Mouse (Mus musculus) cerebellum, adult 18-20 months (tissue): ENCODE results near the gene Cdh20.
A peak's percentile ranks its signal among the peaks of the same experiment; 100 is the strongest.
"Not testable (repeated sequence)": the region's sequence is repeated elsewhere in the genome, so short reads cannot be mapped to it uniquely, and the experiment has no call there.

ENCODE experiments used
- DNase-seq, 2 experiments: peaks; one replicate each; pipeline ENCODE4 v3.0.0; 2021

Gene Cdh20

DNA sequence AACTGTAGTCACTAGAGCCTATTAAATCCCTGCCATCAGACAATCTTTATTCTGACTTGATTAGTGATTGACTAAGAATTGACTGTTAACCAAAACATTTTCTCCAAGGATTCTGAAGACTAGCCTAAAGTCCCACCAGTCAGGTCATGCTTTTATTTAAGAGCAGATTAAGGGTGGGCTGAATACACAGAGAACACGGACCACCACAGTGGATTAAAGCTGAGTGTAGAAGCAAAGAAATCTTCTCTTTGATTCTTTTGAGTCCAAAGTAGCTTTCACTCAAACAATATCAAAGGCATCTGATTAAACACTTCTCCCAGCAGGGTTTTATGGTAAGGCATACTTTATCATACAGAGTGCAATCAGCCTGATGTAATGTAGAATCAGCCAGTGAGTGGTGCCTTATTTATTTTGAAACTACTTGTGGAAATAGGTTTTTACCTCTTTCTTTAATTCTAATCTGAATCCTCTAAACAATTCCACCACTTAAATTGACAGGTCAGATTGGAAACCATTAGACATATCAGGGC is 149.0 kb downstream of the Cdh20 start:
- no peak for DNase-seq

DNA sequence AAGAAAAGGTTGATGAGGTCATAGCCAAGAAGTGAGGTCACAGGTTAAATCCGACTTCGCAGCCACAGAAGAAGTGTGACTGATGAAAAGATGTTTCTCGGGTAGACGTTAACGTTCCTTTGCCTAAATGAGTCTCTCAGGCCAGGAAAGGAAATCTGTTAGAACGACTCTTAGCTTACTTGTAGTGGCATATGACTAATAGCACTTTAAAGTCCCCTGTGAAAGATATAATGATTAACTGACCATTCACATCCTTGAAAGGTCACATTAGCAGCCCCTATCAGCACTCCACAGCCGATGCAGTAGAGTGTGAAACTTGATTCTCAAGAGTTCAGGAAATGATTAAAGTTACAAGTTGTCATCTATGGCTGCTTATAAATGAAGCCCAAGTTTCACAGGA is 164.7 kb downstream of the Cdh20 start:
- no peak for DNase-seq

DNA sequence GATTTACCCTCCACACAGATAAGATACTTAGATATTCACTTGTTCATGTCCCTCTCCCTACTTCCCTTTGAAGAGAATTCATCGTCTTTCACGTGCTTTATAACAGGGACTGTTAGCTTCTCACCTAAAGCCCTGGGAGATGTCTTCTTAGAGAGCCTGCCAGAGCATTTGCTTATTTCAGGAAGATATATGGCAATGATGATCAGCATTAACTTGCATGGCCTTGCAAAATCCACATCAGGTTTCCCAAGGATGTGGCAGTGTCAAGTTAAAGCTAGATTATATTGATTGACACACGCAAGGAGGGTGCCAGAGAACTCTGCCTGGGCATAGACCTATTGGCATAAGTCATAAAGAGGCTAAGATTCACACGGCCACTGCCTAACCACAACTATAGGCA is 168.6 kb downstream of the Cdh20 start:
- no peak for DNase-seq

DNA sequence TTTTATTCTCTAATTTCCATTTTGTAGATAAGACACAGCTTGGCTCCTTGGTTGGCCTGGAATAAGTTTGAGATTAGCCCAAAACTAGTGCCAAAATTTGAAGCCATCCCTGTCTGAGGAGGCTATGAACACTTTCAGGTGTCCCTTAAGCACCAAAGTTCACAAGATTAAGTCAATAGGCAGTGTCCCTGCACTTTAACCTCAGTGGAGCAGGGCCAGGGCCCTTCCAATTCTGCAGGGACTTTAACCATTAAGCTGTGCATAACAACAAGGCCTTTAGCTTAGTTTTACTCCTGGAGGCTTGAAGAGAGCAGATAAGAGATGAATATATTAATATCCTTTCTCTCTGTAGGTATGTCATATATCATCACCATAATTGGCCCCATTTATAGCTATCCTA is 170.8 kb downstream of the Cdh20 start:
- DNase-seq, result no peak

DNA sequence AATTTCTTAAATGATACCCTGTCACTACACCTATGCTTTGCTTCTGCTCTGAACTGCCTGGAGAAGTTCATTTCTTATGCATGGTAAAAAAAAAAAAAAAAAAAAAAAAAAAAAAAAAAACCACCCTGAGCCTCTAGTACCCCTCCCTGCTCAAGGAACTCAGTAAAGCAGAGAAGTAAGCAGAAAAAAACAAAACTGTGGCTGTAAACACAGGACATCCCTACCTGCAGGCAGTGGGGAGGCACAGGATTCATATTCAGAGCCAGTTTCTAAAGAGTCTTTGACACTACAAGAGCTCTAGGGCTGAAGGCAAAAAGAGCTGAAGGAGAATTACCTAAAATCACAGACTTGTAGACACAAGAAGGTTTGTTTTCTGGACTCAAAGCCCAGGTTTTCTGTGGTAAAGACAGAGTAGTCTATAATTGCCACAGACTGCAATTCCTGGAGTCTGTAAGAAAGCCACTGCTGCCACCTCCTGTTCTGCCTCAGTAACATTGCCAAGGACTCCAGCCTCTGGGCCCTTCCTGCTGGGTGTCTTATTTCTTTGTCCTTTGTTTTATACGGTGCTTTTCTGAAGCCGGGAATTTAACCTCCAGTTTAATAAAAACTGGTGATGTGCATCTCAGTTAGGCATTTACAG is 176.3 kb downstream of the Cdh20 start:
- DNase-seq, result peak; percentile 42 to 54

DNA sequence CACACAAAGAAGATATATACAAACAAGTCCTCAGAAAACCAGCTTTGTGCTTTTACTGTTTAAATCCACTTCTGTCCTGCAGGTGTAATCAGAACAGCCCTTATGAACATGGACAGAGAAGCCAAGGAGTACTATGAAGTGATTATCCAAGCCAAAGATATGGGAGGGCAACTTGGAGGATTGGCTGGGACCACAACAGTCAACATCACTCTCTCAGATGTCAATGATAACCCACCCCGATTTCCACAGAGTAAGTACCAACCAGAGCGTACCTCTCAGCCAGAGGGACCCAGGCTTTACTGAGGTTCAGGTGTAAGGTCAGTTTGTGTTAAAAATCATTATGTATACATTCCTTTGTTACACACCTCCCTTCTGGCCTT is 176.8 kb downstream of the Cdh20 start:
- DNase-seq, result no peak

DNA sequence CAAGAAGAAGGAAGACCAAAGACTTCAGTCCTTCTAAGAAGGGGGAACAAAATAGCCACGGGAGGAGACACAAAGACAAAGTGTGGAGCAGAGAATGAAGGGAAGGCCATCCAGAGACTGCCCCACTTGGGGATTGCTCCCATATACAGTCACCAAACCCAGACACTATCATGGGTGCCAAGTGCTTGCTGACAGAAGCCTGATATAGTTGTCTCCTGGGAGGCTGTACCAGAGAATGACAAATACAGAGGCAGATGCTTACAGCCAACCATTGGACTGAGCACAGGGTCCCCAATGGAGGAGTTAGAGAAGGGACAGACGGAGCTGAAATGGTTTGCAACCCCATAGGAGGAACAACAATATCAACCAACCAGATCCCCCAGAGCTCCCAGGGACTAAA is 181.3 kb downstream of the Cdh20 start:
- not testable (repeated sequence) for DNase-seq

DNA sequence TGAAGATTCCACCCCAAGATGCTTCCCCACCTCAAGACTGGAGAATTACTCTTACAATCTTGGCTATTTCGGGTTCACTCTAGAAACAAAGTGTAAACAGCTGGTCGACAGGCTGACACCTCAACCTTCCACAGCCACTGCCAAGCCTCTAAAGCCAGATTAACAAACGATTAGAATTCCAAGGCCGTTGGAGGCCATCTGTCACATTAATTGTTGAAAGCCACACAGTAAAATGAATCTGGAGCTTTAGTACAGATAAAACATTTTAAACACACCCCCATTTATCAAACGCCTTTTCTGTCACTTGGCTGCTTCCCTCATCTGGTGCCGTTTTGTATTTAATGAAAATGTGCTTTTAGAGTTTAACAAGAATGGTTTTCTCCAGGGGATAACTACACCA is 188.7 kb downstream of the Cdh20 start:
- DNase-seq, result peak; percentile 44 to 53

DNA sequence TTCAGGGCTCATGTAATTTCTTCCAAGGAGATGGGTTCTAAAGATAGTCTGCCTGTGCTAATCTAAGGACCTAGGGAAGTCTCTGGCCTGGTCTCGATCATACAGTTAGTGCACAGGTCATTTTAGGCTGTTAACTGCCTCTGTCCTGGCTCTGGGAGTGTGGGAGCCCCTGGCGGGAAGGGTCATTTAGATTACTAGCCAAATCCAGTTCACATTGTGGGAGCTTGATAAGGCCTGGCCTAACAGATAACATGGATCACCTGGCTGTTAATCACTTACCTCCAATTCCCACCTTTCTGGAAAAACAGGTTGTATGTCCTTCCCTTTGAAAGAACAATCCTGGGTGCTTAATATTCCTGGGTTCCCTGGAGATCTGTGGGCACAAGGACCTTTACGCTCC is 193.3 kb downstream of the Cdh20 start:
- no peak for DNase-seq

DNA sequence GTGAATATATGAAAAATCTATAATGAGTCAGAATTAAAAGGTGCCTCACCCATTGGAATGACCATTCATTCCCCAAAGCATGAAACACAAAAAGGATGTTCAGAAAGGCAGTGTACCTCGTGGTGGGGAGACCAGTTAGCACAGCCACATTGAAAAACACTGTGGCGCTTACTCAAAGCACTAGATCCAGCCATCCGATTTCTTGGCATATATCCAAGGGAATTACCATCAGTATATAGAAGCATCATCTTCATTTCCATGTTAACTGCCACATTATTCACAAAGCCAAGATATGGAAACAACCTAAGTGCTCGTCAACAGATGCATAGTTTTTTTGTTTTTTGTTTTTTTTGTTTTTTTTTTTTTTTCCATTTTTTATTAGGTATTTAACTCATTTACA is 193.9 kb downstream of the Cdh20 start:
- DNase-seq, result no peak

DNA sequence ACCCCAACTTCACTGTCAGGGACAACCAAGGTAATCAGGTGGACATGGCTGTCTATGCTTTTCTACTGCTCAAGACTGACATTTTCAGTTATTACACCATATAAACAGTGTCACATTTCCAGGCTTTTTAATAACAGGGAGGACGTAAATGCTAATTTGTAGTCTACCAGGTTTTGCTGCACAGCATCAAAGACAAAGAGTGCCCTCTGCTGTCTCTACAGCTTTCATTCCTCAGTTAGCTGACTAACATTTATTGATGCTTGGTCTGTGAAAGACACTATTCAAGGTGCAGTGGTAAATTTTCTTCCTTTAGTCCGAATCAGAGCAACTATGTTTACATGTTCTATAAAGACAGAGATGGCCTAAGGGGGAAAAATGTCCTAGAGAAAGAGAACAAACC is 210.7 kb downstream of the Cdh20 start:
- peak in 1 of 2 experiments; percentile 25 for DNase-seq

DNA sequence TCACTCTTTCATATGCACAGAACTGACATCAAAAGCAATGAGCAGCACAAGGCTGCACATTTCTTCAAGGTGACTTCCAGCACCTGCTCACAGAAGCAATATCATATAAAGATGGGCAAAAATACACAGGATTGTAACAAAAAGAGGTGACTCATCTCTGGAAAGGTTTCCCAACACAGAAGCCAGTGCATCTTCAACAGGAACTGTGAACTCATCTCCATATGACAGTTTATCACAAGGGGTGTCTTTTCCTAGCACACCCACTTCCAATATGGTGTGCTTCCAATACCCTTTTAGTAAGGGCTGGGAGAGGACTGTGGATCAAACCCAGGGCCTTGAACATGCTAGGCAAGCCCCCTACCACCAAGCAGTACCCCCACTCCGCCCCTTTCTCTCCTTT is 211.9 kb downstream of the Cdh20 start:
- no peak for DNase-seq

DNA sequence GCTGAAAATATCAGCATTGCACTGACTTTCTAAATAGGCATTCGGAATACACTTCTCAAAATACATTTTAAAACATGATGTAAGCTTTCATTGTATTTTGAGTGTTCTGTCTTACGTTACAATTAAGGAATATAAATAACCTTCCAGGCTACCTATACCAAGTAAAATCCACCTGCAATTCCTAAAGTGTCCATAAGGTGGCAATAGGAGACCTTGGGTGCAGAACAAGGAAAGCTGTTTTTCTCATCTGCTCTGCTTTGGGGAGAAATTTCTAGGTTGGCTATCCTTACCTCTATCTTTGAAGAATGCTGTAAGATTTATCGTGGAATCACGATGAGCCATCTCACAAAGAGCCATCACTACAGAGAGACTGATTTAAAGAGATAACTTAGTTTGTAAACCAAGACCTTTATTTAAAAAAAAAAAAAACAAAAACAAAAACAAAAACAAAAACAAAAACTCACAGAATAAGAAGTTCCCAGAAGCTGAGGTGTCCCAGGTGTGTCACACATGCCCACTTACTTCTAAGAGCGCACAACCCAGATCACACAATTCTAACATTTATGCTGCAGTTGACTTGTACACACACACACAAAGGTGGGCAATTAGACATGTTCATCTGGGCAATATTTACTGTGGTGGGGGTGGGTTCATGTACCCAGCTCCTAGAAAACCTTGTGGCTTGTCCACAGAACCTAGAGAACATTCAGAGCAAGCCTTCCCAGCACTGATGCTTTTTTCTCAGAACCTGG is 218.1 kb downstream of the Cdh20 start:
- peak; percentile 41 to 54 for DNase-seq

DNA sequence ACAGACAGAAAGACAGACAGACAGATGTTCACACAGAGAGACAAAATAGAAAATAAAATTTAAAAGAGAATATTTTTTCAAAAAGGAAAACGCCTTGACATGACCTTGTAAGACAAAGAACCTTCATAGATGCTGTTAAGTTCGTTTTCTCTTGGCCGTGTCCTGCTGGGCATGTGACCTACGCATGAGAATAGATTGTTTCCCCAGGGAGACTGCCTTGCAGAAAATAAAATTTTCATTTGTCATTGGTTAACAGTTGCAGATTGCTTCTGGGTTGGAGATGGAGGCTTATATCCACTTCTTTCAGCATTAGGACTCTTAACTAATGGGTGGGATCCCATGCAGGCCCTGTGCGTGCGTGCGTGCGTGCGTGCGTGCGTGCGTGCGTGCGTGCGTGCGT is 219.2 kb downstream of the Cdh20 start:
- no peak for DNase-seq

DNA sequence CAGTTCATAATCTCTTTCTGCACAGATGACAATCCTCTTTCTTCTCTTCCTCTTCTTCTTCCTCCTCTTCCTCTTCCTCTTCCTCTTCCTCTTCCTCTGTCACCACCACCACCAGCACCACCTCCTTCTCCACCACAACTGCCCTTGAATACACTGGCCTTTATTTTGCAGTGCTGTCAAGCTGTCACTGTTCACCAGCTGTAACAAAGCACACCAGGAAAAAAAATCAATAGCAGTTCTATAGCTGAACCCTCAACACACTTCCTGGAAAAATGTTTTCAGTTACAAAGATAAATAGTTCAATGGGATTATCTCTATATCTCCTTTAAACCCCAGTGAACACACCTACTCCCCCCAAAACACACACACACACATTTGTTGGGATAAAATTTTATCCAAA is 224.1 kb downstream of the Cdh20 start:
- no peak for DNase-seq

DNA sequence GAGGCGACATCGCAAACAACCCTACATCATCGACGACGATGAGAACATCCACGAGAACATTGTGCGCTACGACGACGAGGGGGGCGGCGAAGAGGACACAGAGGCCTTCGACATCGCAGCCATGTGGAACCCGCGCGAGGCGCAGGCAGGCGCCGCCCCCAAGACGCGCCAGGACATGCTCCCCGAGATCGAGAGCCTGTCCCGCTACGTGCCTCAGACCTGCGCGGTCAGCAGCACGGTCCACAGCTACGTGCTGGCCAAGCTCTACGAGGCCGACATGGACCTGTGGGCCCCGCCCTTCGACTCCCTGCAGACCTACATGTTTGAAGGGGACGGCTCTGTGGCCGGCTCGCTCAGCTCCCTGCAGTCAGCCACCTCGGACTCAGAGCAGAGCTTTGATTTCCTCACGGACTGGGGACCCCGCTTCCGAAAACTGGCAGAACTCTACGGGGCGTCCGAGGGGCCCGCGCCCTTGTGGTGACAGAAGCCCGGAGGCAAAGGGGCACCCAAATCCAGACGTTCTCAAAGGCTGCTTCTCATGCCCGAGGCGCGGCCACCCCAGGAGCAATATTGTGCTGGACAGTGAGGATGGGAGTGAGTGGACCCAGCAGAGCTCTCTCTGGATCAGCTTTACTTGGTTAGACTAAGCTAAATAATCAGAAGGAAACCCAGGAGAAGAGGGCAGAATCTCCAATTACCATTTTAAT is 225.7 kb downstream of the Cdh20 start:
- DNase-seq, result peak; percentile 16 to 27

DNA sequence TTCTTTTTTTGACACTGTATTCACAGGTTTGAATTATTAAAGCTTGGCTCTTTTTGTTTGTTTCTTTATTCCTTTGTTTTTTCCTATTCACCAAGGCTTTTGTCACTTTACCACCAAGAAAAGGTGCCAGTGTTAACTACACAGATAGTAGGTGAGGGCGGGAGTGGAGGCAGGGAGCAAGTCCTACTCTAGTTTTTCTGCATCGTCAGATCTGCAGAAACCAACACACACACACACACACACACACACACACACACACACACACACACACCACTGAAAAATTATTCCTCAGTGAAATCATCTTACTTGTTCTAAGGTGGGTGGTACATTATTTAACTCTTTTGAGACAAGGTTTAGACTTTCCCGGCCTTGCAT is 226.3 kb downstream of the Cdh20 start:
- no peak for DNase-seq

DNA sequence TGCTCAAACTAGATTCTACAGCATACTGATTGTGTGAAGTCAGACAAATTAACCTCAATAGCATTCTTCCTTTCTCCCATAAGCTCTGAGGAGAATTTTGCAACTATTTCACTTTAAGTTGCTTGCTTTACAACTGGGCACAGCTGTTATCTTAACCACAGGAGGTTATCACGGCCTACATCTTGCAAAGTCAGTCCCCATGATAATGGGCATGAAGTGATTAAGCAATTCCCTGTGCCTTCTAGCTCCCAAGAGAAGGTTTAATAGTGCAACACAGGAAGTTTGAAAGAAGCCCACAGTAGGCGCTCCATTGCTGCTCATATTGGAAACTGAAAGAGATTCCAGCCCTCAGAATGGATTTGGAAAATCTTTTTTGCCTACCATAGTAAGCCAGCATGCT is 229.5 kb downstream of the Cdh20 start:
- DNase-seq, result no peak

DNA sequence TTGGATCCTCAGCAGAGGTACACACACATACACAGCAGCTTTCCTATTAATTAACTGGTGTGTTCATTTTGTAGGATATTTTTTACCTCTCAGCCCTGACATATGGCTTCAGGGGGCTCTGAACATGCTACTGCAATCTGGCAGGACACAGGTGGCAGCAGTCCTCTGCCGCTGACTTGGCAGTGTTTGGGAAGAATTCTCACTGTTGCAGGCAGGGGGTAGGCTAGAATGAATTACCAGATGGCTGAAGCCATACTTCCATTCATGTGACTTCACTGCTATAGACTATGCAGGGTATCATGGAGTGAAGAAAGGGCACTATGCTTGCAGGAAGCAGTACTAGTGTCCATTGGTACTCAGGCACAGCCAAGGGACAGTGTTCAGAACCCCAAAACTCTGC is 233.8 kb downstream of the Cdh20 start:
- peak; percentile 85 to 87 for DNase-seq

DNA sequence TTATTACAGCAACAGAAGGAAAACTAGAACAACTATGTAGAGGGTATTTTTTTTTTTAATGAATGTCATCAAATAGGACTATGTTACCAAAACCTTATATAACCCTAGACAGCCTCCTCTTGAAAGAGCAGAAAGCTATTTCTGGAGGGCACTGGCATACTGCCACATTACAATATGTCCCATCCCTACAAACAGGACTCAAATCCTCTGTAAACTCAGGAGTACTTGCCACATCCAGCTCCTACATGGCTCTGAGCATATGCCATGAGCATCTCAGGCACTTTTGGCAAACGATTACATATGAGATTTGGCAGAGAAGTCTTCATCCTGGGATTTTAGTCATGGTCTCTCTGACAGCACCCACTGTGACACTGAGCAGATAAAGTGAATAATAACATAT is 235.5 kb downstream of the Cdh20 start:
- DNase-seq, result peak; percentile 73 to 77

DNA sequence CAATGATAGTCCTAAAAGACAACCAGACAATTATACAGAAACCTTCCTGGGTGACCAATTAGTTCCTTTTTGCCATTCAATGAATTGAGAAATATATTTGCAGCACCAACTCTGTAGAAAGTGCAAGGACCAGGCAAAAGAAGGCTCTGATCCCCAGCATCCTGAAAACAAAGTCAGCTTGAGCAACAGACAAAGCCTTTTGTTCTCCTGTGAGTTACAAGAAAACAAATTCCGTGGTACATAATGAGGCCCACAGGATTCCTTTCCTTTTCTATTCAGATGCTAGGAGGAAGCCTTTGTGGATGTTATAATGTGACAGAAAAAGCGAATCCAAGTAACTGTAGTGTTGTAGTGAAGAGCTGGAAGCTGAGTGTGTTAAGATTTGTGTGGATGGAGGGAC is 244.3 kb downstream of the Cdh20 start:
- no peak for DNase-seq

DNA sequence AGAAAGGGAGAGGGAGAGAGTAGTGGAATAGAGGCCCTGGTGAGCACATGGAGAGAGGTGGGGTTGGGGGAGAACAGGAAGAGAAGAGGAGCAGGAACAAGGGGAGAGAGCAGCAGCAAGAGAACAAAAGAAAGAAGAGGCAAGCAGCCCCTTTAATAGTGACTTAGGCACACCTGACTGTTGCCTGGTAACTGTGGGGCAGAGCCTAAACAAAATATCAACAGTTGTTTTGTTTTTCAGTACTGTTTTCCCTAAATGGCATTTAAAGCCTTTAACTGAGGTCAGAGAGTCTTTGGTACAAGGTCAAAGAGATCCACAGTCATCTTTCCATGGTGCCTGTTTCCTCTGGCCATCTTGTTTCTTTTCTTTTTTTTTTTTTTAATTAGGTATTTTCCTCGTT is 245.0 kb downstream of the Cdh20 start:
- DNase-seq, result no peak

DNA sequence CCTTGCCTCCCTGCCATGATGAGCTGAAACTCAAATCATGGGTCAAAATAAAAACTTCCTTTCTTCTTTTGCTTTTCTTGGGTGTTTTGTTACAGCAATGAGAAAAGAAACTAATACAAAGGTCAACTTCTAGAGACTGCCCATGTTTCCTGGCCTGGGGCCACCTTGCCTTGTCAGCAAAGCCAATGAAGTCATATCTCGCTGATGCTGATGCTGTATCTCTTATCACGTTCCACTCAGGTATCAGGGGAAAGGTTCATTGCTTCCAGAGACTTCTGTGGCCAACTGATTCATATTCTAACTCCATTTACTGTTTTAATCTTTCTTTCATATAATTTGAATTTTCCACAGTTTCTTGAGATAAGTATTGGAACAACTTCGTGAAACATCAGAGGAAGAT is 273.3 kb downstream of the Cdh20 start:
- no peak for DNase-seq
